Mouse (Mus musculus) lung, adult 18-20 months (tissue): Measurements from ENCODE around the gene Slc1a5.

Source experiments
- DNase-seq, 2 experiments: peaks; one replicate each; pipeline ENCODE4 v3.0.0; 2022; ENCODE audit warnings: mixed read lengths in 2 of 2

Gene Slc1a5

DNA sequence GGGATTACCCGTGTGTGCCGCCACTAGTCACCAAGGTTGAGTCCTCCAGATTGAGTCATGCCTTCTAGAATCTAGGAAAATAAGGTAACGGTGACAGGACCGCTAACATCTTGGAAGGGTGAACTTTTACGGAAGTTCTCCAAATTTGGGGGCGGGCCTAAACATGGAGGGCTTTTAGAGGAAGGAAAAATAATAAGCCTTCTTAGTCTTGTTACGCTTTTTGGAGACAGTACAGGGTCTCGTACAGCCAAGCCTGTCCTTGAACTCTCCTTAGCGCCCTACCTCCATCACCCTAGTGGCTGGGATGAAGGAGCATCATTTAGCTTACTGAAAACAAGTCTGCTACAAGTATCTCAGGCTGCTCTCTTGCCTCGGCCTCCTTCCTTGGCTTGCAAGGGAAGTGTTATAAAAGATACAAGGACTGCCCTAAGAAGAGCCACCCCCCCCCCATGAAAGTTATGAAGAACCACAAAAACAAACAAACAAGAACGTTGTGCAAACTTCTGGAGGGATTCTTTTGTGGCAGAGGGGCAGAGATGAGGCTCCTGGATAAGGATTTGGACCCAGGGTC is 1.5 kb downstream of the Slc1a5 start:
- DNase-seq = peak; percentile 29 to 35

DNA sequence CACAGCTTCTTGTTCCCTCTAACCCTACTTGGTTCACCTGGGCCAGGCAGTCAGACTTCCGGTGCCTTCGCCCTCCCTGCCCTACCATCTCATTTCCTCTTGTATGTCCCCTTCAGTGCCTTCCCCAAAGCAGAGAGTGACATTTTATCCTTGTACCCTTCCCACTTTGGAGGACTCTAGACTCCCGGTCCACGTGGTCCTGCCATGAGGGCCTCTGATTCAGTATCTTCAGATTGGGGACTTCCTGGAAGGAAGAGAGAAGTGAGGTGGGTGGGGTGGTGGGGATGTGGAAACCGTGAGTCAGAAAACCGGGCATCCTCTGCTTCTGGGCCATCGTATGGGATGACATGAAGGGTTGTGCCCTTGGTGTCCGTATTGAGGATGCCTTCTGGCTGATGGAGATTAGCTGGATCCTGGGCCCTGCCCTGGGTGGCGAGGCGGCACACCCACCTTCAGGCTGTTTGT is 2.1 kb downstream of the Slc1a5 start:
- DNase-seq = peak; percentile 60 to 67

DNA sequence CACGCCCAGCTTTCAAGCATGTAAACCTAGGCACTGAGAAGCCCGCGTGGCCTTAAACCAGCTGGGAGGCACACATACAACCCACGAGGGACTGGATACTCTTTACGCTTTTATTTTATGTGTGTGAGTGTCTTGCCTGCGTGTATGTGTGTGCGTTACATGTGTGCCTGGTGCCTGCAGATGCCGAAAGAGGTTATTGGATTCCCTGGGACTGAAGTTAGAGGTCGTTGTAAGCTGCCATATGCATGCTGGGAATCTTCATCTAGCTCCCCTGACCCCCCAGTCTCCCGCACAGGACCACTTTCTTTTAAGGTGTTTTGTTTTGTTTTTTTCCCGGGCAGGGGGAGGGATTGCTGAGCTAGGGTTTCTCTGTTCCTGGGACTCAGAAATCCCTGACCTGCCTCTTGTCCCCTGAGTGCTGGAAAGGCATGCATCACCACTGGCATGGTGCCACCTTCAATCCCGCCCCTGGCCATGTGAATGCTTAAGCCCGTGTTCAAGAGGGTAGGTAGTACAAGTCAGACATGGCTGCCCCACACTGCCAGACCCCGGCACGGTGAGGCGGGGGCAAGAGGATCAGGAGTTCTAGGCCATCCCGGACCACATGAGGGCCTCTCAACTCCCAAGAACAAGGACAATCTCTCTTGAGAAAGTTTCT is 2.7 kb downstream of the Slc1a5 start:
- peak; percentile 92 to 94 for DNase-seq

DNA sequence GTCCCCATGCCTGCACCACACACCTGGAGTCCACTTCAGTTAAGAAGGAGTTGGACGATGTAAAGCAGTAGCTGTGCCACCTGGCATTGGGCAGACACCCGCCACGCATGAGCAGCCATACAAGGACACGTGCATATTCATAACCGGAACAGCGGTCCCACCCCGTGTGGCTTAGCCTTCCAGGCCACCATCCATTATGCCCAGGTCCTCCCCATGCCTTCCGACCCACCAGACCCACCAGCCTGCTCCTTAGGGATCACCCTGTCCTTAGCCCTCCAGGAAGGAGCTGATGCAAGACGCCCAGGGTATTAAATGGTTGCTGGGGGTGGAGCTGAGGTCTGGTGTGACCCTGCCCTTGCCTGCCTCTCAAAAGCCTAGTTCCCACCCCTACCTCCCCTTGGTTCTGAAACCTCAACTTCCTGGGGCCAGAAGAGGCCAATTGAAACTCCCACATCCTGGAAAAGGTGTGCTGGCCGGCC is 3.4 kb downstream of the Slc1a5 start:
- DNase-seq = peak; percentile 74 to 85

DNA sequence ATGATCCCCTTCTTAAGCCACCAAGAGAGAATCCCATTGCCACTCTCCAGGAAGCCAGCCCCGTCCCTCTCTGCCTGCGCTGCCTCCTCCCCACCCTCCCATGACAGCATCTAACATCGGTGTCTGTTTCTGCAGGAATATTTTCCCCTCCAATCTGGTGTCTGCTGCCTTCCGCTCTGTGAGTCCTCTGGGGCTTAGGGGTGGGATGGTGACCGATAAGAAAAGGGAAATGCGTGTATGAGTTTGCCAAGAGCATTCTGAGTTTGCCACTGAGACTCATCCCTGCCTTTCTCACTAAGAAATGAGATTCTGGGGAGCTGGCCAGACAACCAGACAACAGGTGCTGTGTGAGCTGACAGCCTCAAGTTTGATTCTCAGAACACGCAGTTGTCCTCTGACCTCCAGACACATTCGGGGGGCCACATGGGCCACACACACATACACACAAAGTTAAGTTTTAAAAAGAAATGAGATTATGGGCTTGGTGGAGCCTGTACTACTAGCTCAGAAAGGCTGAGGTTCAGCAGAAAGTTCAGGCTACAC is 4.5 kb downstream of the Slc1a5 start:
- DNase-seq = no peak

DNA sequence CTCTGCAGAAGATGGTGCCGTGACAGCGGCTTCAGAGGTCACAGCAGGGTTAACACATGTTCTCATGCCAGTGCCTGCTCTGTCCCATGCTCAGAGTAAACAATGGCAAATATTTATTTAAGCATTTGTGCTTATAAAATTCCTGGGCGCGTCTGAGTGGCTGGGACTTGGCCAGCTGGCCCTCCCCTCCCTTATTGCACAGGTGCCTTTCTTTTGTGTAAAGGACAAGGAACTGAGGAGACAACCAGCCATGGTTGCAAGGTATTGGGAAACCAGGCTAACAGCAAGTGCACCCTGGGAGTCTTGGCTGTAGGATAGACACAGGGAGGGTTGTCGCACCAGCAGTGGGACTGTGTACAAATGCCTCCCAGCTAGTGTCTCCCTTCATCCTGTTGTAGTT is 11.2 kb downstream of the Slc1a5 start:
- DNase-seq = peak; percentile 86 to 90

DNA sequence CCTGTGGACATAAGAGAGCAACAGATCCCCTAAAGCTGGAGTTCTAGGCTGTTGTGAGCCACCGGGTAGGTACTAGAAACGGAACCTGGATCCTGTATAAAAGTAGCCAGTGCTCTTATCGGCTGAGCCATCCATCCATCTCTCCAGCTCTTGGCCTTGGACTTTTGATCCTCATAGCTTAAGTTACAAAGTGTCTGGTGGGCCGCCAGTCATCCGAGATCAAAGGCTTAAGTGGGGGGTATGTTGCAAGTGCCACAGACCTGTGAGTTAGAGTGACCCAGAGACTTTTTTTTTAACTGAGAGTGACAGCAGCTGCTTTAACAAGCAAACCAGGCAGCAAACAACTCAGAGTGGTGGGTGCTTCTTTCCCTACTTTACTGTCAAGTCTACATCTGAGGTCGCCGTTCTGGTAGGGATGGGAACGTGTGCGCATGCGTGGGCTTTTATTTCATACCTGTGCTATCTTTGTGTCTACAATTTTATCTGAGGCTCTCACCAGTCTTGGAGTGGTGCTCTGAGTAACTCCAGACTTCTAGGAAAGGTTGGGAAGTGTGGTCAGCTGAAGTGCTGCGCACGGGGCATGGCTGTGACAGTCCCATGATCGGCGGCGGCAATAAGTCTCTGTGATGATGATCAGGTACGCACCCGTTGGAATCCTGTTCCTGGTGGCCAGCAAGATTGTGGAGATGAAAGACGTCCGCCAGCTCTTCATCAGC is 12.0 kb downstream of the Slc1a5 start:
- peak; percentile 55 to 73 for DNase-seq

DNA sequence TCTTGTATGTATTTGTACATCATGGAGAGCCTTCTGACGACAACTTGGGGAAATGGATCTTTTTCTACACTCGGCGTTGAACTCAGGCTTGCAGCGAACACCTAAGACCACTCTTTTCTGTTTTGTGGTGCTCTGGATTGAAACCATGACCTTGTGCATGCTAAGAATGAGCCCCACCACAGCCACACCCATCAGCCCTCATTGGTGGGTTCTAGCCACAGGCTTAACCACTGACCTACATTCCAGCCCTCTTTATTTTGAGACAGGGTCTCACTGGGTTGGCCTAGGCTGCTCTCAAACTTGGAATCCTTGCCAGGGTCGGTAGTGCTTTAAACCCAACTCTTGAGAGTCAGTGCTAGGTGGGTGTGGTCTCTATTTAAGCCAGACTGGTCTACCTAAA is 13.7 kb downstream of the Slc1a5 start:
- no peak for DNase-seq

DNA sequence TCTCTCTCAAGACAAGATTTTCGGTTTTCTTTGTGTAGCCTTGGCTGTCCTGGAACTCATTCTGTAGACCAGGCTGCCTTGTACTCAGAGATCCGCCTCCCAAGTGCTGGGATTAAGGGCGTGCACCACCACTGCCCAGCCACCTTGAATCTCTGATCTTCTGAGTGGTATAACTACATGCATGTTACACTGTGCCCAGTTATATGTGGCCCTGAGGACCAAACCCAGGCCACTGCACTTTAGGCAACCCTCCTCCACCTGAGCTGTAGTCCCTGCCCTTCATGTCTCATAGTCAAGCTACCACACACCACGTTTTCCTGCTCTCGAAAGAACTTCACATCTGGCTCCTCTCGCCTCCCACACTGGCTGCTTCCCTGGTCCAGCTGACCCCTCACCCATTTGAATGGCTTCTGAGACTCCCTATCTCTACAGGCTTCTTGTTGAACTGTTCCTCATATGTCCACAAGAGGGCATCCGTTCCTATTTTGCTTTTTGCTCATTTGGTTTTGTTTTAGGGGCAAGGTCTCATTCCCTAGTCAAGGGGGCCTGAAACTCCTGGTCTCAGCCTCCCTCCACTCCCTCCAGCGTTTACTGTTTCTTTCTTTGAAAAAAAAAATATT is 23.4 kb downstream of the Slc1a5 start:
- DNase-seq = no peak

DNA sequence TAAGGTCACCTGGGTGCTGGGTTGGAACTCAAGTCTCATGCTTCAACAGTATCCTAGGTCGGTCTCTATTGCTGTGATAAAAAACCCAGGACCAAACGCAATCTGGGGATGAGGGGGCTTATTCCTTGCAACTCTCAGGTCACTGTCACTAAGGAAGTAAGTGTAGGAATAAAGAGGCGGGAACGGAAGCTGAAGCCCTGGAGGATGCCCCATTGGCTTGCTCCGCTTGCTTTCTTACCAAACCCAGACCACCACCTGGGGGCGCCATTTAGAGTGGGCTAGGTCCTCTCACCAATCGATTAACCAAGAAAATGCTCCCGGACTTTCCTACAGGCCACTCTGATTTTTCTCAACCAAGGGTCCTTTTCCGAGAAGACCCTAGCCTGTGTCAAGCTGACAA is 26.8 kb downstream of the Slc1a5 start:
- DNase-seq = no peak

DNA sequence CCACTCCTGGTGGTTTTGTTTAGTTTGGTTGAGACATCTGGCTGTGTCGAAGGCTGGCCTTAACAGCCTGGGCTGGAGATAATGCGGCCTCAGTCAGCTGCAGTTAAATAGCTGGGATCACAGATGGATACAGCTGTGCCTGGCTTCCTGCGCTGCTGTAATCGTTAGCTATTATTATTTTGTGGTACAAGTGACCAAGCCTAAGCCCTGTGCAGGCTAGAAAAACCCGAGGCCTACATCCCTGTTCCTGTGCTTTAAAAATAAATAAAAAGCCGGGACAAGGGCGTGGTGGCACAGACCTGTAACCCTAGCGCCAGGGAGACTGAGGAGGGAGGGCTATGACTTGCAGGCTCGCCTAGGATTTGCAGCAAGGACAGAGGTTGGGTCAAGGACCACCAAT is 27.5 kb downstream of the Slc1a5 start:
- no peak for DNase-seq

DNA sequence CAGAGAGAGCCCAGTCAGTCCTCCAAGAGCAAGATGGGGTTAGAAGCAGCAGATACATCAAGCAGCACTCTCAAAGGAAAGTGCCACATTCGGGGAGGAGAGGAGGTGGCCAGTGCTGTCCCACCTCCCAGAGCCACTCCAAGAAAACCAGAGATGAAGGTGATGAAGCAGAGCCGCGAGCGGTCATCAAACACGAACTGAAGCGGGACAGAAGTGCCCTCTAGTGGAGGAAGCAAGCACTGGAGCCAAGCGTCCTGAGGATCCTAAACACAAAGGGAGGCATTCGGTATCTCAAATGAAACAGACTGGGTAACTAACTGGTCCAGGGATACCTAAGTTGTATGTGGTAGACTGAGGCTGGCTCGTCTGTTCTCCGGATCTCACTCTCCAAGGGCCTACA is 28.6 kb downstream of the Slc1a5 start:
- peak; percentile 72 to 78 for DNase-seq

DNA sequence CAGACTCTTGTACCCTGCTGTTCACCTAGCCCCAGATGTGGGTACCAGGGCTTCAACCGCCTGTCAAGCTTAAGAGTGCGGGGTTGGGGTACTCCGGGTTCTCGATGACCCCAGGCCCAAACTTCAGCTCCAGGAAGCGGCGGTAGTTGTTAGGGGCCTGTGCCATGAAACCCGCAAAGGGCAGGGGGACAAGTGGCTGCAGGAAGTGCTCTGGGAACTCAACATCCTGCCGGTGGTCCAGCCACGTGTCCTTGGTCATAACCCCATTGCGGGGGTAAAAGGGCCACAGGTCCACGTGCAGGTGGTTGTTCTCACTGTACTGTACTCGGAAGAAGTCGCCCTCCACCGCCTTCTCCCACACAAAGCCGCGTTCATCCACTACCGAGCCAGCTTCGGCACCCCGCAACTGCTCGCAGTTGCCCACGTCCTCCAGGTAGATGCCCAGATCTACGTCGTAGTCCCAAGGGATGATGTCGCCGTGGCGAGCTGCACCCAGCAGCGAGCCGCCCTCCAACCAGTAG is 29.3 kb downstream of the Slc1a5 start:
- DNase-seq = no peak

DNA sequence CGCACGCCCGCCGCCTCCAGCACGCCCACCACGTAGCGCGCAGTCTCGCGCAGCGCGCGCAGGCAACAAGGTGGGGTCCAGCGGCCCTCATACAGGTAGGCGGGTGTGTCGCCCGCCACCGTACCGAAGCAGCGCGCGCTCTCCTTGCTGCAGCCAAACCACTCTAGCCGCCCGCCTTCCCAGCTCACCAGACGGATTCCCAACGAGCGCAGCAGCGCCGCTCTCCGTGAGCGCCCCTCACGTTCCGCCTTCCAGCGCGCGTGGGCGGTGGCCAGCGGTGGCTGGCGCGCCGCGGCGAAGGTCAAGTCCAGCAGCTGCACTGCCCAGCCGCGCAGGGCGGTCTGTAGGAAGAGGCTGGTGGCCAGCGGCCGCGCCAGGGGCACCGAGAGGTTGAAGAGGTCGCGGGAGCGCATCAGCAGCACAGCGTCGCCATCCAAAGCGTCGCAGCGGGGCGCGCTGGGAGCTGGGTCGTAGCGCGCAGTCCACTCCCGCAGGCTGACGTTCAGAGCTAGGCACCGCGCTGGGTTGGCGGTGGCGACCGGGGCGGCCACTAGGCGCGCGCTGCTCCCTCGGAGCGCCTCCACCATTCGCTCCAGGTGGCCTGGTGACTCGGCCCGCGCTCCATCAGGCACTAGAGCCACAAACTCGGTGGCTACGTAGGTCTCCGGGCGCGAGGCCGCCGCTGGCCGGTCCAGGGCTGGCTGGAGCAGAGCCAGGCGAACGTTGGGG is 29.9 kb downstream of the Slc1a5 start:
- DNase-seq = no peak

DNA sequence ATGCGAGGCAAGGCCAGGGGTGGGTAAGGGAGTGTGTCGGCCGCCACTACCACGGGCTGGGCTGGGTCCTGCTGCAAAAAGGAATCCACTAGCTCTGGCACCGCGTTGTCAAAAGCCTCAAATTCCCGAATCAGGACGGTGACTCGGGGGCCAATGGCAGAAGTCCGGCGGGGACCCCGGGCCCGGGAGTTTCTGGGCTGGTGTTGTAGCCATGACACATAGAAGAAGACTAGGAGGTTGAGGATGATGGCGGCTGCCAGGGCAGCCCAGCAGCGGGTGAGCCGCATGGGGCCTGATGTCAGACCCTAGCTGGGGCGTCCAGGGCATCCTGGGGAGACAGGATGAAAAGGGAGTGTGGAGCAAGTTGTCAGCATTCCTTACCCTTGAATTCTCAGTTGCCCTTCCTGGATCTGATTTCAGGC is 30.5 kb downstream of the Slc1a5 start:
- DNase-seq = no peak

DNA sequence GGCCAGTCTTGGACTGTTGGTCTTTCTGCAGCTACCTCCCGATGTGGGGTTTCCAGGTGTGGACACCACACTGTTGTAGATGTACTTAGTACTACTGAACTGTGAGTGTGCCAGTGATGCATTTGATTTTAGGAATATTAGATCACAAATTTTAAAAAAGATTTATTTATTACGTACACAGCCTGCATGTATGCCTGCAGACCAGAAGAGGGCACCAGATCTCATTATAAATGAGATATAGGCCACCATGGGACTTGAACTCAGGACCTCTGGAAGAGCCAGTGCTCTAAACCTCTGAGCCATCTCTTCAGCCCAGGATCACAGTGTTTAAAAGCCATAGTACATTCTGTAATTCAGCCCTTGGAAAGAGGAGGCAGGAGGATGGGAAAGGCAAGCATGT is 31.4 kb downstream of the Slc1a5 start:
- DNase-seq = no peak

DNA sequence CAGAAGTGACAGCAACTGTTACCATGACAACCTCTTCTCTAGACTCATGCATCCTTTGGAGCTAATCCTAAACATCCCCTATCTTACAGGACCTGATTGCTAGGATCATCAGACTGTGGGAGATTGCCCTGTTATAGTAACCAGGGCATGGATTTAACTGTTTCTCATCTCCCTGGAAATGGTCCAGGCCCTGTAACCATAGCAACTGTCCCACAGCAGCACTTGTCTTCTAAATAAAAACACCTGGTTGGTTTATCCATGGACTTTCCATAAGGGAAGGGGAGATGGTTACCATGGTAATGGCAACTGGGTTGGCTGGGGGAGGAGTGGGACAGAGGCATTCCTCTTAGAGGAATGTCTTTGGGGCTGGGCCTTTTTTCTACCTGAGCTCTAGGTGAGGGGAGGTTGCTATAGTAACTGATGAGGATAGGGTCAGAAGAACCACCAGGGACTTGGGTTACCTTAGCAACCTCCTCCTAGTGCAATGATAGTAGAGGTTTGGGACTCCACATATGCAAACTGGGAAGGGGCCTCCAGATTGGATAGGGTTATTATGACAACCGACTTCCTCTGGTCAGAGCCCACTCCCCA is 34.3 kb downstream of the Slc1a5 start, which contains the start of gene Strn4:
Gene Strn4 (plus strand): TSS at position 539 of the 591 bp plus-strand sequence.
- no peak for DNase-seq

DNA sequence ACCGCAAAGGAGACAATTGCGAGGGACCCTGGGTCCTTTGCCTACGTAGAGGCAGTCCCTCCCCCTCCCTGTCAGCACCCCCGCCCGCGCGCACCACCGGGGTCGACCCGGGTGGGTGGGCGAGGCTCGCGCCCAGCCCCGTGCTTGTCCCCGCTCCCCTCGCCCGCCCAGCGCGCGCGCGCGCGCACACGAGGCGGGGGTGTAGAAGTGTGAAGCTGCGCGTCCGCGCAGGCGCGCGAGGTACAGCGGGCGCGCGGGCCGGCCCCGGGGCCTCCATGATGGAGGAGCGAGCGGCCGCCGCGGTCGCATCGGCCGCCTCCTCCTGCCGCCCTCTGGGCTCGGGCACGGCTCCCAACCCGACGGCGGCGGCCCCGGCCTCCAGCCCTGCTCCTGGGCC is 34.9 kb downstream of the Slc1a5 start:
- peak; percentile 73 to 74 for DNase-seq

DNA sequence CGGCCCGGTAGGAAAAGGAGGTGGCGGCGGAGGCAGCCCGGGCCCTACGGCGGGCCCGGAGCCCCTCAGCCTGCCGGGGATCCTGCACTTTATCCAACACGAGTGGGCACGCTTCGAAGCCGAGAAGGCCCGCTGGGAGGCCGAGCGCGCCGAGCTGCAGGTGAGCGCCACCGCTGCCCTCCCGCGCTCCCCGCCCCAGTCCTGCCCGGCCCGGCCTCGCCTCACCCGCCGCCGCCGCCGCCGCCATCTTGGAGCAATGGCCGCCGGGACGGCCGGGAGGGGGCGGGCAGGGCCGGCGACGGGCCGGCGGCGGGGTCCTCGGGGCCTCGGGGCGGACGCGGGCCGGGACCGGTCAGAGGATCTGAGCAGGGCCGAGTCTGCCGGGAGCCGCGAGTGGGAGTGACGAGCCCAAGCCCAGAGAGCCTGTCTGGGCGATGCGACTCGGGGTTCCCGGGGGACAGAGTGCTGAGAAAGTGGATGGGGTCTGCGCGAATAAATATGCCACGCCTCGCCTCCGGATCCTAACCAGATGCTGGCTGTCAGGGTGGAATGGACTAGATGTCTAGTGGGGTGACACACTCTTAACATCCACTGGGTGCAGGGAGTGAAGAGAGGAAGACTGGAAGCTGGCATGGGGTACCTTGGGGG is 35.5 kb downstream of the Slc1a5 start, which contains the start of gene Fkrp:
Gene Fkrp (minus strand): TSS at position 258 of the 648 bp plus-strand sequence.
- peak; percentile 40 to 42 for DNase-seq

DNA sequence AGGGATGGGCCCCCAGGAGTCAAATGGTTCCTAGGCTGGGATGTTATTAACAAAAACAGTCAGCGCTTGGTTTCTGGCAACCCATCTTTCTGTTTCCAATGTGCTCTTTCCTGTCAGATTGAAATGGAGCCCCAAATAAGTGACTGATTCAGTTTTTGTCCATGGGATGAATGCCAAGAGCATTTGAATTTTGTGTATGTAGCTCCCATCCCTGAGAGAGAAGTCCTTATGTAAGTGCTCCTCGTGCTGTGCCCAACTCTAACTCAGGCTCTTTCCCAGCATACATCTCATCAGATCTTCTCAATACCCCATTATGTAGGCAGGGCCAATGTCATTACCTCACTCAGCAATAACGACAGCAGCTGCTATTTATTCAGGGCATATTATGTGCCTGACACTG is 36.6 kb downstream of the Slc1a5 start:
- no peak for DNase-seq

DNA sequence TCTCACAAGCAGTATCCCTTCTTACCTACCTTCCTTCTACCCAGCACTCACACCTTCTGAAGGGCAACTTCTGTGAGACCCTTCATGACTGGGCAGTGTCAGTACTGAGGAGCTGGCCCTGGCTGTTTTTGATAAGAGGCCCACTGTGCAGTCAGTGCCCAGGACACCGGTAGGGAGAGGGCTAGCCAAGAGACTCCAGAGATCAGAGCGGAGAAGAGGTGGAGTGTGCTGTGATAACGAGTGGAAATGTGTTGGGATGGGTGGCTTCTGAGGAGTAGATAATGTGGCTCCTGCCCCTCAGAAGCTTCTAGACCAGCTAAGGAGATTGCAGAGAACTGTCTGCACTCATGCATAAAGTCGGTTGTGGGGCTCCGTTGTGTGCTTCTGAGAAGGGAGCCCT is 38.7 kb downstream of the Slc1a5 start:
- DNase-seq = no peak
